Mouse (Mus musculus) ES-E14 (cell line): ENCODE data around the gene Aak1. TPM values are rescaled to one million over a fixed set of nuclear protein-coding genes. Genes with fewer than 3 reads are reported as not detected.

Experiments used
- DNase-seq: peaks from one replicate; pipeline ENCODE4 v3.0.0-alpha.2; 2013; ENCODE audit warnings: low read depth, low spot score
- H3K27ac ChIP-seq: 2 replicates; pipeline ENCODE4 v1.5.1; 2012; ENCODE audit warnings: low read depth, mild to moderate bottlenecking, low read length, moderate library complexity, mixed read lengths; ENCODE audit not compliant: poor library complexity, insufficient read depth, severe bottlenecking
- H3K36me3 ChIP-seq: 2 replicates; pipeline ENCODE4 v1.6.1; 2012; ENCODE audit warnings: mild to moderate bottlenecking, low read length, moderate library complexity, mixed read lengths; ENCODE audit not compliant: control insufficient read depth, poor library complexity, insufficient read depth, severe bottlenecking
- H3K4me1 ChIP-seq, 2 experiments: fragments of 150-350 bp in 1 of 2; sonication (generic) in 1 of 2; 2 replicates each; pipeline ENCODE4 v1.6.1; 2012; ENCODE audit warnings: low read length in 2 of 2, mild to moderate bottlenecking in 1 of 2, mixed read lengths in 1 of 2; ENCODE audit not compliant: control insufficient read depth in 2 of 2, insufficient read depth in 2 of 2, poor library complexity in 1 of 2
- H3K4me3 ChIP-seq, 2 experiments: fragments of 150-350 bp in 1 of 2; sonication (generic) in 1 of 2; 2 replicates each; pipeline ENCODE4 v1.5.1; 2012; ENCODE audit warnings: low read length in 2 of 2, low read depth in 1 of 2, mild to moderate bottlenecking in 1 of 2, mixed read lengths in 1 of 2; ENCODE audit not compliant: insufficient read depth in 1 of 2, poor library complexity in 1 of 2, severe bottlenecking in 1 of 2
- H3K9ac ChIP-seq: 2 replicates; pipeline ENCODE4 v1.6.1; 2012; ENCODE audit warnings: low read depth, mild to moderate bottlenecking, low read length, mixed read lengths; ENCODE audit not compliant: poor library complexity, insufficient read depth, severe bottlenecking
- H3K9me3 ChIP-seq: fragments of 150-350 bp; sonication (generic); 2 replicates; pipeline ENCODE4 v1.6.1; 2012; ENCODE audit warnings: low read depth, mild to moderate bottlenecking, low read length; ENCODE audit not compliant: control insufficient read depth, insufficient read depth
- CHD2 ChIP-seq: IDR thresholded peaks from 2 replicates; pipeline ENCODE4 v1.6.1; 2014; ENCODE audit warnings: mild to moderate bottlenecking, low read depth, low read length, inconsistent platforms
- HCFC1 ChIP-seq: IDR thresholded peaks from 2 replicates; pipeline ENCODE4 v1.6.1; 2012; ENCODE audit warnings: low read length, inconsistent platforms, borderline replicate concordance; ENCODE audit not compliant: insufficient read depth
- MAFK ChIP-seq: IDR thresholded peaks from 2 replicates; pipeline ENCODE4 v1.6.1; 2014; ENCODE audit warnings: mild to moderate bottlenecking, low read depth, low read length, inconsistent platforms; ENCODE audit not compliant: insufficient read depth
- ZC3H11A ChIP-seq: IDR thresholded peaks from 2 replicates; pipeline ENCODE4 v1.6.1; 2012; ENCODE audit warnings: low read depth, mild to moderate bottlenecking, inconsistent platforms, low read length, borderline replicate concordance
- ZNF384 ChIP-seq: IDR thresholded peaks from 2 replicates; pipeline ENCODE4 v1.6.1; 2012; ENCODE audit warnings: low read depth, low read length, inconsistent platforms
- in situ Hi-C, 2 experiments: fragments of 600-800 bp; cut with MboI; formaldehyde crosslinking; loops; one replicate each; pipeline ENCODE4 v1.15.1; 2025; ENCODE audit warnings: low sequenced_read_pairs in 2 of 2, inconsistent platforms in 1 of 2; ENCODE audit not compliant: unreplicated experiment in 2 of 2
- total RNA-seq: library from RNA; depleted of rRNA; stranded (reverse); fragments of 300-350 nt; gene quantifications from 2 replicates; pipeline ENCODE4 v1.2.3, GENCODE M21; 2012; rRNA removed

Gene Aak1
- total RNA-seq, 1 experiment = 20.0 TPM

DNA sequence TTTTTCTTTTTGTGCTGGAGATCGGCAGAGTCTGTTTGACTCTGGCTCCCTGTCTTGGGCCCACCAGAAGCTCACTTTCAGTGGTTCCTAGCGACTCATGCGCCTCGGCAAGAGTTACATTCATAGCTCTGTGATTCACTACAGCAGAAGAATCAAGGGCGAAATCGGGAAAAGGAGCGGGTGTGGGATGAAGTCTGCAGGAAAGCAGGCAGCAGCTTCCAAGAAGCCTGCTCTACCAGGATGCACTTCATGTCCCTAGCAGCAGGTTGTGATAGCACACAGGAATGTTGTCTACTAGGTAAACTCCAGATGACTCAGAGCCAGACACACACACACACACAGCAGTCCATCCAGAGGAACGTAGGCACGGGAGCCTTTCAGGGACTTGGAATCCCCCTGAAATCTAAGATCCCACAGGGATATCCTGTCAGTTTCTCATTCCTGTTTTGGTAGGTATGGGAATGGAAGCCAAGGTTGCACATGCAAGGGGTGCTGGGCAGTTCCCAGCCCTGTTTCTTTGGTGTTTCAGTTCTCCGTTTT lies 202.6 kb downstream of the Aak1 start:
- in situ Hi-C loops = no loop called here
- no peaks in the 10 kb centered on the region for H3K9me3 ChIP-seq
- H3K36me3 ChIP-seq = peaks cover 5% of the 10 kb centered on the region; the same call in 1 of the 2 replicates
- TF ChIP-seq CHD2 (no peak), MAFK (no peak), ZNF384 (no peak), ZC3H11A (no peak), HCFC1 (no peak)
- DNase-seq = no peak
- no peak overlapping the region for H3K27ac ChIP-seq
- H3K4me3 ChIP-seq = no peak overlapping the region
- no peak overlapping the region for H3K9ac ChIP-seq
- H3K4me1 ChIP-seq = no peaks in the 10 kb centered on the region

Other genes with a start within 250 kb of the Aak1 start
- 0.71 and 2.0 TPM in 2 replicates for gene Asprv1, start 221.4 kb upstream of the Aak1 start, total RNA-seq
- 3.1 and 4.0 TPM in 2 replicates for gene Mxd1, start 180.4 kb upstream of the Aak1 start, total RNA-seq
- 46.8 and 58.3 TPM in 2 replicates for gene Snrnp27, start 165.0 kb upstream of the Aak1 start, total RNA-seq
- 14.6 and 18.5 TPM in 2 replicates for gene Gmcl1, start 116.1 kb upstream of the Aak1 start, total RNA-seq
- gene Anxa4, start 55.9 kb upstream of the Aak1 start, total RNA-seq = 14.0 and 22.1 TPM in 2 replicates
- gene Nfu1, start 159.7 kb downstream of the Aak1 start, total RNA-seq = 105 and 113 TPM in 2 replicates
- gene Gfpt1, start 193.3 kb downstream of the Aak1 start, total RNA-seq = 11.3 and 16.6 TPM in 2 replicates